Mouse (Mus musculus): ENCODE data around the gene Slc20a1.
A peak's percentile ranks its signal among the peaks of the same experiment; 100 is the strongest.

Gene Slc20a1

GRCm38 (mm10) chr2:129253631-129253970 is 55.0 kb downstream of the Slc20a1 start:
- no peak for DNase-seq (ENCODE audit: low spot score in 2 of 2)

GRCm38 (mm10) chr2:129254076-129254475 is 55.5 kb downstream of the Slc20a1 start:
- DNase-seq (ENCODE audit: low spot score in 2 of 2) = no peak

- DNase-seq (ENCODE audit: low spot score in 2 of 2) = no peak
Observed at GRCm38 (mm10) chr2:129256006-129256405, 57.4 kb downstream of the Slc20a1 start.

- DNase-seq (ENCODE audit: low spot score in 2 of 2) = no peak
Observed at GRCm38 (mm10) chr2:129258056-129258455, 59.5 kb downstream of the Slc20a1 start.

GRCm38 (mm10) chr2:129258475-129259211 is 60.1 kb downstream of the Slc20a1 start:
- DNase-seq (ENCODE audit: low spot score in 2 of 2) = peak in 1 of 2 experiments; percentile 57

GRCm38 (mm10) chr2:129260646-129261045 is 62.1 kb downstream of the Slc20a1 start:
- no peak for DNase-seq (ENCODE audit: low spot score in 2 of 2)

Measured in frontal cortex, postnatal 25 days (tissue).